Mouse (Mus musculus): ENCODE results near the gene Efcab2. TPM values are rescaled to one million over a fixed set of nuclear protein-coding genes. Genes with fewer than 3 reads are reported as not detected.

Gene Efcab2
- polyA plus RNA-seq, 1 experiment from 2014 or later = 7.7 TPM

- H3K4me2 ChIP-seq (ENCODE audit: low read length) = no peak overlapping the region
- no peaks in the 10 kb centered on the region for H3K9me3 ChIP-seq (ENCODE audit: control insufficient read depth, low read length)
- no peak for DNase-seq
- no peaks in the 10 kb centered on the region for H3K36me3 ChIP-seq (ENCODE audit: control insufficient read depth, insufficient read depth, low read length)
- no peak overlapping the region for H3K9ac ChIP-seq (replicated peaks; ENCODE audit: low read length)
- H3K4me3 ChIP-seq (replicated peaks; ENCODE audit: low read depth, low read length) = no peak overlapping the region
- H3K27ac ChIP-seq (replicated peaks; ENCODE audit: low read depth, low read length) = no peak overlapping the region
- no peaks in the 10 kb centered on the region for H3K4me1 ChIP-seq (ENCODE audit: control insufficient read depth, insufficient read depth, low read length)
- ATAC-seq (ENCODE audit: low FRiP score, low TSS enrichment) = no peak
- H3K27me3 ChIP-seq (ENCODE audit: control insufficient read depth, insufficient read depth, low read length) = no peaks in the 10 kb centered on the region
Measured at GRCm38 (mm10) chr1:178483854-178484253, 78.0 kb downstream of the Efcab2 start.

- no peak overlapping the region for H3K4me3 ChIP-seq (replicated peaks; ENCODE audit: low read depth, low read length)
- no peak overlapping the region for H3K4me2 ChIP-seq (ENCODE audit: low read length)
- WGBS = 88% methylated on average over 5 of the region's 5 CpGs
- H3K9me3 ChIP-seq (ENCODE audit: control insufficient read depth, low read length) = no peaks in the 10 kb centered on the region
- H3K27me3 ChIP-seq (ENCODE audit: control insufficient read depth, insufficient read depth, low read length) = no peaks in the 10 kb centered on the region
- ATAC-seq (ENCODE audit: low FRiP score, low TSS enrichment) (no peak), DNase-seq (no peak)
- no peaks in the 10 kb centered on the region for H3K4me1 ChIP-seq (ENCODE audit: control insufficient read depth, insufficient read depth, low read length)
- H3K9ac ChIP-seq (replicated peaks; ENCODE audit: low read length) = no peak overlapping the region
- no peaks in the 10 kb centered on the region for H3K36me3 ChIP-seq (ENCODE audit: control insufficient read depth, insufficient read depth, low read length)
- H3K27ac ChIP-seq (replicated peaks; ENCODE audit: low read depth, low read length) = no peak overlapping the region
Measured at GRCm38 (mm10) chr1:178485138-178485867, 79.4 kb downstream of the Efcab2 start.

- ATAC-seq (ENCODE audit: low FRiP score, low TSS enrichment) (no peak), DNase-seq (no peak)
- Histone ChIP-seq H3K4me1 (ENCODE audit: control insufficient read depth, insufficient read depth, low read length) (no peaks in the 10 kb centered on the region), H3K9ac (replicated peaks; ENCODE audit: low read length) (no peak overlapping the region), H3K27me3 (ENCODE audit: control insufficient read depth, insufficient read depth, low read length) (no peaks in the 10 kb centered on the region), H3K36me3 (ENCODE audit: control insufficient read depth, insufficient read depth, low read length) (no peaks in the 10 kb centered on the region), H3K4me3 (replicated peaks; ENCODE audit: low read depth, low read length) (no peak overlapping the region), H3K4me2 (ENCODE audit: low read length) (no peak overlapping the region), H3K9me3 (ENCODE audit: control insufficient read depth, low read length) (no peaks in the 10 kb centered on the region), H3K27ac (replicated peaks; ENCODE audit: low read depth, low read length) (no peak overlapping the region)
- WGBS = 74% methylated on average over 5 of the region's 5 CpGs
Measured at GRCm38 (mm10) chr1:178485868-178486220, 80.0 kb downstream of the Efcab2 start.

DNA sequence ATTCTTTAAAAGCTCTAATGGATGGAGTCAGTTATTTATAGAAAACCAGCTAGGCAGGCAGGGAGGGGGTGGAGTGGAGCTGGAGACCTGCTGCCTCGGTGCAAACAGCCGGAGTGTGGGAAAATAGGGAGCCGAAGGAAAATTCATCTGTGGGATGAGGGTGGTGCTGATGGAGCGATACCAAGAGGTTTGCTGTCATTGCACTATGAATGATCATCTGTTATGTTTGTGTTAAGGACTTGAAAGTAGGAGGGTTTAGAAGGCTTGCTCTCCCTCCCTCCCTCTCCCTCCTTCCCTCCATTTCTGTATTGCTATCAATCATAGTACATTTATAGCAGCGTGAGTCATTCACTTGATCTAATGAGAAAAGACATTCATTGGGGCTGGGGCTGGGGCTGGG, 80.9 kb downstream of the Efcab2 start:
- WGBS = 86% methylated on average over 5 of the region's 5 CpGs
- H3K4me2 ChIP-seq (ENCODE audit: low read length) = no peak overlapping the region
- no peaks in the 10 kb centered on the region for H3K27me3 ChIP-seq (ENCODE audit: control insufficient read depth, insufficient read depth, low read length)
- no peaks in the 10 kb centered on the region for H3K9me3 ChIP-seq (ENCODE audit: control insufficient read depth, low read length)
- no peak overlapping the region for H3K4me3 ChIP-seq (replicated peaks; ENCODE audit: low read depth, low read length)
- ATAC-seq (ENCODE audit: low FRiP score, low TSS enrichment) (no peak), DNase-seq (no peak)
- H3K27ac ChIP-seq (replicated peaks; ENCODE audit: low read depth, low read length) = no peak overlapping the region
- no peaks in the 10 kb centered on the region for H3K4me1 ChIP-seq (ENCODE audit: control insufficient read depth, insufficient read depth, low read length)
- no peak overlapping the region for H3K9ac ChIP-seq (replicated peaks; ENCODE audit: low read length)
- H3K36me3 ChIP-seq (ENCODE audit: control insufficient read depth, insufficient read depth, low read length) = no peaks in the 10 kb centered on the region

- H3K9me3 ChIP-seq (ENCODE audit: control insufficient read depth, low read length) = no peaks in the 10 kb centered on the region
- H3K36me3 ChIP-seq (ENCODE audit: control insufficient read depth, insufficient read depth, low read length) = no peaks in the 10 kb centered on the region
- no peak overlapping the region for H3K9ac ChIP-seq (replicated peaks; ENCODE audit: low read length)
- DNase-seq = no peak
- no peak overlapping the region for H3K27ac ChIP-seq (replicated peaks; ENCODE audit: low read depth, low read length)
- H3K4me1 ChIP-seq (ENCODE audit: control insufficient read depth, insufficient read depth, low read length) = no peaks in the 10 kb centered on the region
- H3K4me2 ChIP-seq (ENCODE audit: low read length) = no peak overlapping the region
- no peak overlapping the region for H3K4me3 ChIP-seq (replicated peaks; ENCODE audit: low read depth, low read length)
- no peaks in the 10 kb centered on the region for H3K27me3 ChIP-seq (ENCODE audit: control insufficient read depth, insufficient read depth, low read length)
- no peak for ATAC-seq (ENCODE audit: low FRiP score, low TSS enrichment)
- WGBS = 45% methylated on average over 3 of the region's 3 CpGs
Measured at GRCm38 (mm10) chr1:178489127-178489526, 83.2 kb downstream of the Efcab2 start.

DNA sequence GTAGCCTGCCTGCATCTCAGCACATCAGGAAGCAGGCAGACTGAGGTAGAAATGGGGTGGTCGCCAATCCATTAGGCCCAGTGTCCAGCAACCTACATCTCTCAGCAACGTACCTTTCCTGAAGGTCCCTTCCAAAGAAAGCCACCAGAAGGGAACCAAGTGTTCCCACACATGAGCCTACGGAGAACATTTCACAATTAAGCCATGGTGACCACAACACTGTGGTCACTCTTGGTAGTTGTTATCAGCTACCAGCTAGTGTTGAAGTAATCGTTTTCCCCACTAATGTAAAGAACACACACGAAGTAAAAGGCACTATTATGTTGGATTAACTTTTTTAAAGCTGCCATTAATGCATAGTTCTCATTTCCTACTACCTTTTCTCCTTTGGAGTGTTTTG, 85.8 kb downstream of the Efcab2 start:
- WGBS = 92% methylated on average over 5 of the region's 5 CpGs
- H3K27ac ChIP-seq (replicated peaks; ENCODE audit: low read depth, low read length) = no peak overlapping the region
- no peak overlapping the region for H3K4me2 ChIP-seq (ENCODE audit: low read length)
- H3K9me3 ChIP-seq (ENCODE audit: control insufficient read depth, low read length) = no peaks in the 10 kb centered on the region
- H3K9ac ChIP-seq (replicated peaks; ENCODE audit: low read length) = no peak overlapping the region
- no peaks in the 10 kb centered on the region for H3K36me3 ChIP-seq (ENCODE audit: control insufficient read depth, insufficient read depth, low read length)
- DNase-seq (no peak), ATAC-seq (ENCODE audit: low FRiP score, low TSS enrichment) (no peak)
- no peak overlapping the region for H3K4me3 ChIP-seq (replicated peaks; ENCODE audit: low read depth, low read length)
- H3K4me1 ChIP-seq (ENCODE audit: control insufficient read depth, insufficient read depth, low read length) = no peaks in the 10 kb centered on the region
- no peaks in the 10 kb centered on the region for H3K27me3 ChIP-seq (ENCODE audit: control insufficient read depth, insufficient read depth, low read length)

- Histone ChIP-seq H3K4me1 (ENCODE audit: control insufficient read depth, insufficient read depth, low read length) (no peaks in the 10 kb centered on the region), H3K9ac (replicated peaks; ENCODE audit: low read length) (no peak overlapping the region), H3K27me3 (ENCODE audit: control insufficient read depth, insufficient read depth, low read length) (no peaks in the 10 kb centered on the region), H3K9me3 (ENCODE audit: control insufficient read depth, low read length) (no peaks in the 10 kb centered on the region), H3K27ac (replicated peaks; ENCODE audit: low read depth, low read length) (no peak overlapping the region), H3K36me3 (ENCODE audit: control insufficient read depth, insufficient read depth, low read length) (no peaks in the 10 kb centered on the region), H3K4me3 (replicated peaks; ENCODE audit: low read depth, low read length) (no peak overlapping the region), H3K4me2 (ENCODE audit: low read length) (no peak overlapping the region)
- ATAC-seq (ENCODE audit: low FRiP score, low TSS enrichment) = no peak
- WGBS = 84% methylated on average over 2 of the region's 2 CpGs
- DNase-seq = no peak
Measured at GRCm38 (mm10) chr1:178492493-178492892, 86.6 kb downstream of the Efcab2 start.

DNA sequence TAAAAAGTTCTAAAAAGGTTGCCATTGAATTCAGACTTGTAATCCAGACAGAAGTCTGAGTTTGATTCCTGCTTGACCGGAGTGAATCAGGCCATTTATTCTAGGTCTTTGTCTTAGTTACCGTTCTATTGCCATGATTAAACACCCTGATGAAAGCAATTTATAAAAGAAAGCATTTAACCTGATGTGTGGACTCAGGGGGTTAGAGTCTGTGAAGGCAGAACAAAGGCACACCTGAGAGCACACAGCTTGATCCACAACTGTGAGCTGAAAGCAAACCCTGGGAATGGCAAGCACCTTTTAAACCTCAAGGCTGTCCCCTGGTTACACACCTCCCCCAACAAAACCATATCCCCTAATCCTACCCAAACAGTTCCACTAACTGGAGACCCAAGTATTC, 90.3 kb downstream of the Efcab2 start:
- no peaks in the 10 kb centered on the region for H3K4me1 ChIP-seq (ENCODE audit: control insufficient read depth, insufficient read depth, low read length)
- DNase-seq (no peak), ATAC-seq (ENCODE audit: low FRiP score, low TSS enrichment) (no peak)
- H3K27ac ChIP-seq (replicated peaks; ENCODE audit: low read depth, low read length) = no peak overlapping the region
- H3K4me2 ChIP-seq (ENCODE audit: low read length) = no peak overlapping the region
- H3K9ac ChIP-seq (replicated peaks; ENCODE audit: low read length) = no peak overlapping the region
- H3K36me3 ChIP-seq (ENCODE audit: control insufficient read depth, insufficient read depth, low read length) = no peaks in the 10 kb centered on the region
- 69% methylated on average over 2 of the region's 2 CpGs for WGBS
- H3K9me3 ChIP-seq (ENCODE audit: control insufficient read depth, low read length) = no peaks in the 10 kb centered on the region
- no peaks in the 10 kb centered on the region for H3K27me3 ChIP-seq (ENCODE audit: control insufficient read depth, insufficient read depth, low read length)
- H3K4me3 ChIP-seq (replicated peaks; ENCODE audit: low read depth, low read length) = no peak overlapping the region

DNA sequence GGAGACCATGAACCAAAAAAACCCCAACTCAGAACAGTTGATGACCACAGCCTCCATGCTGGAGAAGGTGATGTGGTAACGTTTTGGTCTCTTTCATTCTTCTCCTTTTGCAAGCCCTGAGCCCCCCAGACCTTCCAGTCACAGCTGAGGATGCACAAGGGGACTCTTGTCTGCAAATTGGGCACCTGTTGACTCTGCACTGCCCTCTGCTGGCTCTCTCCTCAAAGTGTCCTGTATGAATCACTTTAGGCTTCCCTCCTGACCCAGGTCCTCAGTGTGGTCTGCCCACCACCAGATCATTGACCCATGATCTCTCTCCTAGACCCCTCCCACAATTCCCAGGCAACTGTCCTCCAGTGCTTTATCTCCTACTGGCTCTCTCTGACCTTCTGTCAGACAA, 91.0 kb downstream of the Efcab2 start:
- WGBS = 50% methylated on average over 1 of the region's 1 CpGs
- Histone ChIP-seq H3K9ac (replicated peaks; ENCODE audit: low read length) (no peak overlapping the region), H3K36me3 (ENCODE audit: control insufficient read depth, insufficient read depth, low read length) (no peaks in the 10 kb centered on the region), H3K9me3 (ENCODE audit: control insufficient read depth, low read length) (no peaks in the 10 kb centered on the region), H3K4me1 (ENCODE audit: control insufficient read depth, insufficient read depth, low read length) (no peaks in the 10 kb centered on the region), H3K4me2 (ENCODE audit: low read length) (no peak overlapping the region), H3K27me3 (ENCODE audit: control insufficient read depth, insufficient read depth, low read length) (no peaks in the 10 kb centered on the region), H3K4me3 (replicated peaks; ENCODE audit: low read depth, low read length) (no peak overlapping the region), H3K27ac (replicated peaks; ENCODE audit: low read depth, low read length) (no peak overlapping the region)
- ATAC-seq (ENCODE audit: low FRiP score, low TSS enrichment) = no peak
- DNase-seq = no peak

Data from midbrain, embryonic 14.5 days (tissue).